Mouse (Mus musculus): ENCODE results near the gene Pak7.
A peak's percentile ranks its signal among the peaks of the same experiment; 100 is the strongest.

The Pak7 gene

GRCm38 (mm10) chr2:136150752-136151151 is 237.0 kb downstream of the Pak7 start:
- no peak for DNase-seq (ENCODE audit: low spot score)

GRCm38 (mm10) chr2:136149530-136149929 is 238.2 kb downstream of the Pak7 start:
- DNase-seq (ENCODE audit: low spot score) = no peak

GRCm38 (mm10) chr2:136148999-136149398 is 238.8 kb downstream of the Pak7 start:
- DNase-seq (ENCODE audit: low spot score) = peak; percentile 42

- no peak for DNase-seq (ENCODE audit: low spot score)
These were observed 247.0 kb downstream of the Pak7 start for GRCm38 (mm10) chr2:136140807-136141206.

GRCm38 (mm10) chr2:136139159-136140069 is 248.4 kb downstream of the Pak7 start:
- DNase-seq (ENCODE audit: low spot score) = no peak

- DNase-seq (ENCODE audit: low spot score) = no peak
These were observed 249.3 kb downstream of the Pak7 start for GRCm38 (mm10) chr2:136138451-136138850.

- no peak for DNase-seq (ENCODE audit: low spot score)
These were observed 265.9 kb downstream of the Pak7 start for GRCm38 (mm10) chr2:136121867-136122266.

- no peak for DNase-seq (ENCODE audit: low spot score)
These were observed 269.8 kb downstream of the Pak7 start for GRCm38 (mm10) chr2:136118006-136118405.

- DNase-seq (ENCODE audit: low spot score) = no peak
These were observed 274.4 kb downstream of the Pak7 start for GRCm38 (mm10) chr2:136113374-136113773.

GRCm38 (mm10) chr2:136109038-136109363 is 278.8 kb downstream of the Pak7 start:
- no peak for DNase-seq (ENCODE audit: low spot score)

- no peak for DNase-seq (ENCODE audit: low spot score)
These were observed 279.4 kb downstream of the Pak7 start for GRCm38 (mm10) chr2:136108124-136109037.

- DNase-seq (ENCODE audit: low spot score) = no peak
These were observed 280.2 kb downstream of the Pak7 start for GRCm38 (mm10) chr2:136107597-136107996.

GRCm38 (mm10) chr2:136097143-136097542 is 290.6 kb downstream of the Pak7 start:
- DNase-seq (ENCODE audit: low spot score) = no peak

GRCm38 (mm10) chr2:136095978-136096377 is 291.8 kb downstream of the Pak7 start:
- no peak for DNase-seq (ENCODE audit: low spot score)

GRCm38 (mm10) chr2:136064356-136064755 is 323.4 kb downstream of the Pak7 start:
- no peak for DNase-seq (ENCODE audit: low spot score)

GRCm38 (mm10) chr2:136059029-136059669 is 328.6 kb downstream of the Pak7 start:
- no peak for DNase-seq (ENCODE audit: low spot score)

- no peak for DNase-seq (ENCODE audit: low spot score)
These were observed 329.4 kb downstream of the Pak7 start for GRCm38 (mm10) chr2:136058398-136058797.

- DNase-seq (ENCODE audit: low spot score) = no peak
These were observed 329.9 kb downstream of the Pak7 start for GRCm38 (mm10) chr2:136057861-136058331.

- no peak for DNase-seq (ENCODE audit: low spot score)
These were observed 336.0 kb downstream of the Pak7 start, which contains the start of gene Lamp5 for GRCm38 (mm10) chr2:136051688-136052289. Gene Lamp5 (plus strand): TSS chr2:136052239.

GRCm38 (mm10) chr2:136050793-136051615 is 336.8 kb downstream of the Pak7 start:
- DNase-seq (ENCODE audit: low spot score) = no peak

GRCm38 (mm10) chr2:136048464-136048863 is 339.3 kb downstream of the Pak7 start:
- DNase-seq (ENCODE audit: low spot score) = no peak

Measured in c-Kit-positive CD71-positive TER-119-positive erythroid progenitor cells, embryonic 14.5 days (primary cell).